Mouse (Mus musculus): ENCODE data around the gene Usp46. TPM values are rescaled to one million over a fixed set of nuclear protein-coding genes. Genes with fewer than 3 reads are reported as not detected.

Usp46 gene
- total and polyA plus RNA-seq, 2 experiments, result 3.0 to 5.4 TPM

DNA sequence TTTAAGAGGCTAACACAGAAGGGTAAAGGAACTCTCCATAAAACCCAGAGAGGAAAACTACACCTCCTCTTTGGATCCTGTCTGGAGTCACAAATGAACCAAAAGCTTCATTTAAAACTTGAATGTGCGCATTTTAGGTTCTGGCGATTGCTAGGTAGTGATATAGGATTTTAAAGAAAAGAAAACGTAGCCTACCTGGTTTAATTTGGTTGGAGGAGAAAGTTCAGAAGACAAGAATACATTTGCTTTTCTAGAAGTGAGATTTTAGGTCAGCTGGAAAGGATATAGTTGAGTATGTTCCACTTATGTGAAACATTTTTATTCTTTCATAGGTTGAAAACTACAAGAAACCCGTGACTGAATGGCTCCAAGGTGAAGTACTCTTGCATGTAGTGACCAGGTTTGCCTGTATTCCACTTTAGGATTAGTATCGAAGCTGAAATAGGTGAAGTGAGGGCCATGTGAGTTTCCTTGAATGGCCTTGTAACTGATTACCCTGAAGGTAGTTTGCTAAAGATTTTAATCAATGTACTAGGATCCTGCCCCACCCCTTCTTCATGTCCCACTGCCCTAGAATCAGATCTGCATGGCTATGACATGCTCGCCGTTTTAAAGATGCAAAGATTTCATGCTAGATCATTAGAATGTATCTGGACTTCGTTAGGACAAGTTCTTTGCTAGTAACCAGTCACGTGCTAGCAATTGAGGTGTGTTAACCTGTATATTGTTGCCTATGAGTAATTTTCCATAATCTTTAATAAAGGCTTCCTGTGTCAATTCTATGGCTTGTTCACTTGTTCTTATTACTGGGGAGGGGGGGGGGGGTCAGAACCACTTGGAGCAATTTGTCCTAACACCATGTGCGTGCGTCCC is 25.6 kb upstream of the Usp46 start:
- WGBS, result 32% methylated on average over 11 of the region's 11 CpGs
- TF ChIP-seq CTCF (IDR thresholded peaks at IDR 0.05; ENCODE audit: low read depth, low read length) (no peak), POLR2A (IDR thresholded peaks at IDR 0.05; ENCODE audit: extremely low read depth, insufficient read depth, low read length) (no peak)

DNA sequence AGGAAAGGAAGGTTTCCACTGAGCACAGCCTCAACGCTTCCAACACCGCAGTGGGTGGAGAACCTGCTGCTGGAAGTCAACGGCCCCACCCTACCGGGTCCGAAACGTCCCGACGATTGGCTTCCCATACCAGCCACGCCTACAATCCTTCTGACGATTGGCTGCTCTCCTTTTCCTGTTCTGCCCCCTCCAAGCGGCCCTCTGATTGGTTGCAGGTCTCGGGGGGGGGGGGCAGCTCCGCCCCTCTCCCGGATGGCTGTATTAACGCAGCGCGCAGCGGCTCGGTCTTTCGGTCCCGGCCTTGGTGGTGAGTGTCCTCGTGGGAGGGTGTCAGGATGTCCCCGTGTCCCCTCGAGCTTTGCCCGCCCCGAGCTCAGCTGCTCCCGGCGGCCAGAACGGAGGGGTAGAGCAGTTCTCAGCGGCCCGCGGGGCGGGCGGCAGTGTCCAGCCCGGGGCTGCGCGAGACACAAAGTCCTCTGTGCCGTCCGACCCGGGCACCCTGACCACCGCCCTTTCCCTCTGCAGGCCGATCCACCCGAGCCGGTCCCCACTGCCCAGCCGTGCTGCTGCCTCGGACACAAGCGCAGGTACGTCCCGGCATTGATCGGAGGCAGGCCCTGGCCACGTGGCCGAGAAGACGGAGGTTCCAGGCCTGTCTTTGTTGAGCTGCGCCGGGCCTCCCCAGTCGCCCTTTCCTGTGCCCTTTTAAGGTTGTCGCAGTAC is 24.8 kb upstream of the Usp46 start:
- peak overlapping the region; percentile 85 for H3K27ac ChIP-seq (replicated peaks; ENCODE audit: insufficient read depth, low read depth, low read length)

More for the DNA sequence above, 25.6 kb upstream of the Usp46 start:
- Histone ChIP-seq H3K9ac (ENCODE audit: low read depth, low read length) (peak overlapping the region; percentile 87), H3K4me1 (ENCODE audit: control insufficient read depth, insufficient read depth, low read length) (peaks cover 3% of the 10 kb centered on the region; the same call in 1 of the 2 replicates), H3K79me2 (ENCODE audit: control insufficient read depth, insufficient read depth, low read length) (no peaks in the 10 kb centered on the region), H3K27me3 (ENCODE audit: control insufficient read depth, insufficient read depth, low read length) (no peaks in the 10 kb centered on the region), H3K4me3 (ENCODE audit: insufficient read depth, low read depth, low read length) (peak overlapping the region; percentile 84), H3K36me3 (ENCODE audit: control insufficient read depth, insufficient read depth, low read length) (peaks cover 9% of the 10 kb centered on the region; the same call in 1 of the 2 replicates), H3K27ac (replicated peaks; ENCODE audit: insufficient read depth, low read depth, low read length) (peak overlapping the region; percentile 85)
- DNase-seq (ENCODE audit: extremely low read depth, low read depth, low spot score), result peak; percentile 44

DNA sequence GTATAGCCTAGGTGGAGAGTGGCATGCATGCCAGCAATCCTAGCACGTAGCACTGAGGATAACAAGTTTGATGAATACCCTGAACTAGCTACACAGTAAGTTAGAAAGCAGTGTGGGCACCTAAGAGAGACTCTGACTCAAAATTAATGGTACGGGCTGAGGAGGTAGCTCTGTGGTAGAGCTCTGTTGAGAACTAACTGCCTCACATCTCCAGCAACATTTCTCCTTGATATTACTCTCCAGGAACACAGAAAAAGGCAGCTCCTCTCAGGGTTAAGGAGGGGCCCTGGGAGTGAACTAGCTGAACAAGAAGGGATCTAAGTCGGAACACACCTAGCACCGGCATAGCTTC is 24.2 kb upstream of the Usp46 start:
- Histone ChIP-seq H3K4me1 (ENCODE audit: control insufficient read depth, insufficient read depth, low read length) (peaks cover 3% of the 10 kb centered on the region; the same call in 1 of the 2 replicates), H3K9ac (ENCODE audit: low read depth, low read length) (peak overlapping the region; percentile 51; the same call in 1 of the 2 replicates), H3K27ac (replicated peaks; ENCODE audit: insufficient read depth, low read depth, low read length) (peak overlapping the region; percentile 43), H3K79me2 (ENCODE audit: control insufficient read depth, insufficient read depth, low read length) (no peaks in the 10 kb centered on the region), H3K36me3 (ENCODE audit: control insufficient read depth, insufficient read depth, low read length) (peaks cover 9% of the 10 kb centered on the region; the same call in 1 of the 2 replicates), H3K4me3 (ENCODE audit: insufficient read depth, low read depth, low read length) (no peak overlapping the region; the same call in 1 of the 2 replicates), H3K27me3 (ENCODE audit: control insufficient read depth, insufficient read depth, low read length) (no peaks in the 10 kb centered on the region)
- DNase-seq (ENCODE audit: extremely low read depth, low read depth, low spot score), result no peak
- TF ChIP-seq CTCF (IDR thresholded peaks at IDR 0.05; ENCODE audit: low read depth, low read length), result no peak
- TF ChIP-seq POLR2A (IDR thresholded peaks at IDR 0.05; ENCODE audit: extremely low read depth, insufficient read depth, low read length), result no peak
- 44% methylated on average over 4 of the region's 4 CpGs for WGBS

More for the DNA sequence above, 24.8 kb upstream of the Usp46 start:
- no peak for TF ChIP-seq CTCF (IDR thresholded peaks at IDR 0.05; ENCODE audit: low read depth, low read length)
- peak; percentile 96 for TF ChIP-seq POLR2A (IDR thresholded peaks at IDR 0.05; ENCODE audit: extremely low read depth, insufficient read depth, low read length)
- WGBS, result under 1% methylated on average over 57 of the region's 57 CpGs
- Histone ChIP-seq H3K27me3 (ENCODE audit: control insufficient read depth, insufficient read depth, low read length) (no peaks in the 10 kb centered on the region), H3K4me1 (ENCODE audit: control insufficient read depth, insufficient read depth, low read length) (peaks cover 3% of the 10 kb centered on the region; the same call in 1 of the 2 replicates), H3K4me3 (ENCODE audit: insufficient read depth, low read depth, low read length) (peak overlapping the region; percentile 84), H3K9ac (ENCODE audit: low read depth, low read length) (peak overlapping the region; percentile 87), H3K36me3 (ENCODE audit: control insufficient read depth, insufficient read depth, low read length) (peaks cover 9% of the 10 kb centered on the region; the same call in 1 of the 2 replicates), H3K79me2 (ENCODE audit: control insufficient read depth, insufficient read depth, low read length) (no peaks in the 10 kb centered on the region)
- peak; percentile 96 for DNase-seq (ENCODE audit: extremely low read depth, low read depth, low spot score)

DNA sequence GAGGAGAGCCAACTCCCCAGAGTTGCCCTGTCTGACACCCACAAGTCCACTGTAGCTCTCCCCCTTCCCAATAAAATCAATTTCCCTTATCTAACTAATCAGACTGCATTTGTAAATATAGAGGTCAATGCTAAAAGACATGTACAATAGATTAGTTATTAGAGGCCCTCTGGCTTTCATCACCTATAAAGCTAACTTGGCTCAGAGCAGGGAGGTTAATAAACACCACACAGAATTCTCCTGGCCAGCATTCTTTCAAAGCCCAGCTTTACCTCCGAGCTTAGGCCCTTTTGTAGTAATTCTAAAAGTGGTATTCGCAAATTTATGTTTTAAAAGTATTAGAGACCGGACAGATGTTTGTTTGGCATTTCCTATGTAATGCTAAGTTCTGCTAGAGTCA is 21.4 kb upstream of the Usp46 start:
- no peaks in the 10 kb centered on the region for H3K79me2 ChIP-seq (ENCODE audit: control insufficient read depth, insufficient read depth, low read length)
- peaks cover 3% of the 10 kb centered on the region; the same call in 1 of the 2 replicates for H3K4me1 ChIP-seq (ENCODE audit: control insufficient read depth, insufficient read depth, low read length)
- peaks cover 4% of the 10 kb centered on the region; the same call in 1 of the 2 replicates for H3K36me3 ChIP-seq (ENCODE audit: control insufficient read depth, insufficient read depth, low read length)
- H3K27ac ChIP-seq (replicated peaks; ENCODE audit: insufficient read depth, low read depth, low read length), result no peak overlapping the region; the same call in 1 of the 2 replicates
- DNase-seq (ENCODE audit: extremely low read depth, low read depth, low spot score), result peak; percentile 88
- TF ChIP-seq POLR2A (IDR thresholded peaks at IDR 0.05; ENCODE audit: extremely low read depth, insufficient read depth, low read length), result no peak
- TF ChIP-seq CTCF (IDR thresholded peaks at IDR 0.05; ENCODE audit: low read depth, low read length), result no peak
- H3K9ac ChIP-seq (ENCODE audit: low read depth, low read length), result no peak overlapping the region
- WGBS, result 56% methylated on average over 3 of the region's 3 CpGs
- H3K27me3 ChIP-seq (ENCODE audit: control insufficient read depth, insufficient read depth, low read length), result no peaks in the 10 kb centered on the region
- H3K4me3 ChIP-seq (ENCODE audit: insufficient read depth, low read depth, low read length), result no peak overlapping the region

DNA sequence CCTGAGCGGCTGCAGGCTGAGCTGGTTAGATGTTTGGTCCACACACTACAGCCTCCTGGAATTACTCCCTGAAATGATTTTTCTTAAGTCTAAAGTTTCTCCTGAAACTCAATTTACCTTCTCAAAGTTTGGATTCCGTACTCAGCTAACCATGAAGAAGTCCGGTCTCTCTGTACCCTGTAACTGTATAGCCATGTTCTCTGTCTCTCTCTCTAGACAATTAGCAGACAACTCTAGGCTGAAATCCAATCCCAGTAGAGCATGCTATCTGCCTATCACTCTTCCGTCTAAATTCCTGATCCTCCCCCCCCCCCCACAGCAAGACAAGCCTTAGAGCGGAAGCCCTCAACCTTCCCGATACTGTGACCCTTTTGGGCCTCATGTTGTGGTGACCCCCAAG is 13.5 kb upstream of the Usp46 start:
- Histone ChIP-seq H3K4me3 (ENCODE audit: insufficient read depth, low read depth, low read length) (no peak overlapping the region), H3K79me2 (ENCODE audit: control insufficient read depth, insufficient read depth, low read length) (no peaks in the 10 kb centered on the region), H3K36me3 (ENCODE audit: control insufficient read depth, insufficient read depth, low read length) (no peaks in the 10 kb centered on the region), H3K4me1 (ENCODE audit: control insufficient read depth, insufficient read depth, low read length) (peaks cover 4% of the 10 kb centered on the region), H3K27ac (replicated peaks; ENCODE audit: insufficient read depth, low read depth, low read length) (no peak overlapping the region), H3K27me3 (ENCODE audit: control insufficient read depth, insufficient read depth, low read length) (no peaks in the 10 kb centered on the region), H3K9ac (ENCODE audit: low read depth, low read length) (no peak overlapping the region)
- DNase-seq (ENCODE audit: extremely low read depth, low read depth, low spot score), result no peak
- no peak for TF ChIP-seq POLR2A (IDR thresholded peaks at IDR 0.05; ENCODE audit: extremely low read depth, insufficient read depth, low read length)
- no peak for TF ChIP-seq CTCF (IDR thresholded peaks at IDR 0.05; ENCODE audit: low read depth, low read length)
- WGBS, result 92% methylated on average over 6 of the region's 6 CpGs

Measured in liver, adult 2 months (tissue).